In genomic region chrX:139220830-139221229, GRCm38 (mm10) we compare ENCODE assay signal across 27 mouse cellular contexts. TPM values are rescaled to one million over a fixed set of nuclear protein-coding genes. Genes with fewer than 3 reads are reported as not detected.
DNase-seq lines count a peak whose midpoint lies in the region; ATAC-seq and TF ChIP-seq lines count a peak whose summit lies in the region.
"Had no signal": no experiment of that assay in that cellular context is flagged by ENCODE, and none has a peak within 500 bp of the region (broad histone marks: within the 10 kb centered on the region; RNA-seq: fewer than 3 reads in every experiment).

No protein-coding gene starts in this region.

- no peaks in the 10 kb centered on the region for H3K9me3 ChIP-seq in heart, embryonic 14.5 days (ENCODE audit: control insufficient read depth, low read length)
- H3K9me3 ChIP-seq: embryonic facial prominence, embryonic 15.5 days; forebrain, embryonic 15.5 days; hindbrain, embryonic 10.5 days; hindbrain, embryonic 15.5 days had no signal

- H3K4me1 ChIP-seq in heart, embryonic 14.5 days (ENCODE audit: control insufficient read depth in 2 of 2, insufficient read depth in 2 of 2, low read length in 2 of 2), result peaks cover 2 to 12% of the 10 kb centered on the region in 2 experiments
- H3K4me1 ChIP-seq: embryonic facial prominence, embryonic 15.5 days; hindbrain, embryonic 10.5 days had no signal

- no peaks in the 10 kb centered on the region for H3K27me3 ChIP-seq in heart, embryonic 14.5 days (ENCODE audit: control insufficient read depth, insufficient read depth, low read length)
- H3K27me3 ChIP-seq in myocyte (ENCODE audit: control insufficient read depth, insufficient read depth, insufficient read length), result no peaks in the 10 kb centered on the region
- H3K27me3 ChIP-seq: embryonic facial prominence, embryonic 15.5 days; forebrain, embryonic 15.5 days; hindbrain, embryonic 15.5 days had no signal

- no peak for TF ChIP-seq POLR2A in myocyte (IDR thresholded peaks at IDR 0.05; ENCODE audit: insufficient read length, low read depth)

- peak; percentile 11 for DNase-seq in adrenal gland, adult 2 months
- DNase-seq in adrenal gland, postnatal 10 days, result no peak
- no peak for DNase-seq in heart, adult 18-20 months
- peak; percentile 81 for DNase-seq in 3T3-L1 (ENCODE audit: low read depth, low spot score)
- DNase-seq in frontal cortex, postnatal 25 days (ENCODE audit: low spot score in 2 of 2), result no peak
- DNase-seq: cerebellum, adult 11 months; cerebellum, adult 8-10 months; cerebellum, postnatal 14 days; embryo, embryonic 11 days; gastrocnemius, postnatal 10 days; kidney, adult 2 months had no signal

- H3K27ac ChIP-seq in heart, embryonic 14.5 days (replicated peaks in 1 of 2; ENCODE audit: control insufficient read depth in 1 of 2, insufficient read depth in 1 of 2, low read depth in 2 of 2, low read length in 2 of 2), result peak overlapping the region; percentile 7 to 45; a peak in 1 of 4 replicates
- H3K27ac ChIP-seq: embryonic facial prominence, embryonic 15.5 days; forebrain, embryonic 15.5 days; hindbrain, embryonic 10.5 days; hindbrain, embryonic 15.5 days had no signal

- H3K9ac ChIP-seq in heart, embryonic 14.5 days (ENCODE audit: low read length), result no peak overlapping the region
- H3K9ac ChIP-seq: embryonic facial prominence, embryonic 15.5 days; forebrain, embryonic 15.5 days; hindbrain, embryonic 15.5 days had no signal

- peaks cover 7% of the 10 kb centered on the region for H3K79me2 ChIP-seq in myocyte (ENCODE audit: control insufficient read depth, insufficient read depth)

- H3ac ChIP-seq in myocyte (ENCODE audit: control insufficient read depth, insufficient read length), result no peak overlapping the region

- H3K4me2 ChIP-seq in heart, embryonic 14.5 days (ENCODE audit: low read length), result no peak overlapping the region
- peak overlapping the region; percentile 50 for H3K4me2 ChIP-seq in myocyte (ENCODE audit: low read depth)
- H3K4me2 ChIP-seq: embryonic facial prominence, embryonic 15.5 days; forebrain, embryonic 15.5 days; hindbrain, embryonic 15.5 days had no signal

- ATAC-seq in heart, embryonic 14.5 days (ENCODE audit: insufficient number of reproducible peaks, insufficient read depth, low FRiP score, low read depth), result no peak
- ATAC-seq: forebrain, embryonic 15.5 days; intestine, embryonic 16.5 days had no signal

- H3K4me3 ChIP-seq in heart, embryonic 14.5 days (ENCODE audit: control insufficient read depth in 1 of 2, insufficient read depth in 1 of 2, low read depth in 1 of 2, low read length in 2 of 2), result no peak overlapping the region
- no peak overlapping the region for H3K4me3 ChIP-seq in myocyte
- H3K4me3 ChIP-seq: embryonic facial prominence, embryonic 15.5 days; forebrain, embryonic 15.5 days; hindbrain, embryonic 10.5 days; hindbrain, embryonic 15.5 days had no signal

- no peaks in the 10 kb centered on the region for H3K36me3 ChIP-seq in heart, embryonic 14.5 days (ENCODE audit: control insufficient read depth, insufficient read depth, low read length)
- H3K36me3 ChIP-seq in myocyte (ENCODE audit: control insufficient read depth, insufficient read depth), result no peaks in the 10 kb centered on the region
- H3K36me3 ChIP-seq: embryonic facial prominence, embryonic 15.5 days; forebrain, embryonic 15.5 days; hindbrain, embryonic 10.5 days; hindbrain, embryonic 15.5 days had no signal

- WGBS in heart, embryonic 14.5 days, result 30% methylated on average over 4 of the region's 4 CpGs

TF ChIP-seq in myocyte, 11 proteins besides CTCF, POLR2A, EP300 and RAD21:
- TF ChIP-seq MAX (IDR thresholded peaks at IDR 0.05; ENCODE audit: low read depth) (no peak), E2F4 (IDR thresholded peaks at IDR 0.05; ENCODE audit: insufficient read depth) (no peak), SRF (IDR thresholded peaks at IDR 0.05; ENCODE audit: control insufficient read depth, insufficient read length, low read depth) (no peak), TCF3 (IDR thresholded peaks at IDR 0.05; ENCODE audit: insufficient read length, low read depth) (no peak), MYOG (IDR thresholded peaks at IDR 0.05; ENCODE audit: control insufficient read depth in 1 of 3, insufficient read depth in 1 of 3, insufficient read length in 2 of 3, low read depth in 2 of 3) (no peak), MYOD1 (IDR thresholded peaks at IDR 0.05; ENCODE audit: control insufficient read depth in 1 of 3, insufficient read length in 2 of 3, low read depth in 2 of 3) (no peak), TCF12 (IDR thresholded peaks at IDR 0.05; ENCODE audit: insufficient read depth, poor library complexity, severe bottlenecking) (no peak), USF1 (IDR thresholded peaks at IDR 0.05; ENCODE audit: low read depth) (no peak), REST (IDR thresholded peaks at IDR 0.05; ENCODE audit: insufficient read depth, insufficient read length) (no peak), CEBPB (IDR thresholded peaks at IDR 0.05; ENCODE audit: insufficient read depth, poor library complexity, severe bottlenecking) (no peak), POLR2AphosphoS2 (IDR thresholded peaks at IDR 0.05; ENCODE audit: insufficient read length, low read depth) (no peak)

RNA-seq across cellular contexts. Expression of gene Mum1l1, which starts 11.0 kb away (rescaled TPM):
- 1 to 10 TPM; 2.2 to 4.3 TPM for total RNA-seq in adrenal gland, adult 2 months (2021)
- 0.04 and 0.31 TPM in 2 replicates for polyA plus RNA-seq in adrenal gland, adult 2 months (2012; rRNA removed)
- 1 to 10 TPM; 4.5 to 6.3 TPM for total RNA-seq in adrenal gland, postnatal 10 days (2021)
- polyA plus RNA-seq in heart, embryonic 14.5 days (2014; fragmentation: Nextera tagmentation; extraction: Ambion mirVana), result 38.1 and 40.4 TPM in 2 replicates
- total RNA-seq in heart, adult 18-20 months (2021), result 1 to 10 TPM; 1.8 to 2.0 TPM
- polyA plus RNA-seq in myocyte (2012; fragmentation: generic; extraction: Trizol), result 2.9 TPM

RNA-seq across cellular contexts. Expression of gene 4933428M09Rik, which starts 41.8 kb away (rescaled TPM):
- not detected for total RNA-seq in adrenal gland, adult 2 months (2021)
- polyA plus RNA-seq in adrenal gland, adult 2 months (2012; rRNA removed), result not detected in 2 replicates
- not detected for total RNA-seq in adrenal gland, postnatal 10 days (2021)
- not detected in 2 replicates for polyA plus RNA-seq in heart, embryonic 14.5 days (2014; fragmentation: Nextera tagmentation; extraction: Ambion mirVana)
- total RNA-seq in heart, adult 18-20 months (2021), result not detected
- not detected for polyA plus RNA-seq in myocyte (2012; fragmentation: generic; extraction: Trizol)
- total RNA-seq: adrenal gland, adult 18-20 months; adrenal gland, postnatal 4 days; common myeloid progenitor, adult 5-6 weeks; ES-E14; gastrocnemius, postnatal 10 days; gastrocnemius, postnatal 4 days had no signal
- polyA plus RNA-seq: brain, embryonic 14.5 days; embryonic facial prominence, embryonic 11.5 days; embryonic facial prominence, embryonic 15.5 days; forebrain, embryonic 11.5 days; forebrain, embryonic 15.5 days; heart, postnatal 0 days; hindbrain, embryonic 10.5 days; hindbrain, embryonic 15.5 days; intestine, embryonic 16.5 days; kidney, adult 2 months had no signal

Comparison
In these comparisons a context has a peak if more than half of its experiments do, and no peak if none do; other contexts are left out.
1. DNase-seq: peak in adrenal gland, adult 2 months (single experiment) and 3T3-L1 (single experiment); none in adrenal gland, postnatal 10 days (single experiment), heart, adult 18-20 months (0 of 2) and frontal cortex, postnatal 25 days (0 of 2).